Mouse (Mus musculus) brain, embryonic 14.5 days (tissue): Measurements from ENCODE around the gene Ier5l.

Experiments
- CTCF ChIP-seq: fragments of 200-500 bp; IDR thresholded peaks from 2 replicates; pipeline ENCODE4 v1.5.1; 2012; ENCODE audit warnings: inconsistent platforms, mild to moderate bottlenecking, moderate library complexity, borderline replicate concordance; ENCODE audit not compliant: insufficient read depth, insufficient read length; ENCODE audit errors: extremely low read depth
- POLR2A ChIP-seq: fragments of 200-500 bp; IDR thresholded peaks from 2 replicates; pipeline ENCODE4 v1.6.1; 2012; ENCODE audit warnings: mild to moderate bottlenecking, inconsistent platforms, borderline replicate concordance; ENCODE audit not compliant: poor library complexity, insufficient read depth, insufficient read length, severe bottlenecking; ENCODE audit errors: extremely low read depth

DNA sequence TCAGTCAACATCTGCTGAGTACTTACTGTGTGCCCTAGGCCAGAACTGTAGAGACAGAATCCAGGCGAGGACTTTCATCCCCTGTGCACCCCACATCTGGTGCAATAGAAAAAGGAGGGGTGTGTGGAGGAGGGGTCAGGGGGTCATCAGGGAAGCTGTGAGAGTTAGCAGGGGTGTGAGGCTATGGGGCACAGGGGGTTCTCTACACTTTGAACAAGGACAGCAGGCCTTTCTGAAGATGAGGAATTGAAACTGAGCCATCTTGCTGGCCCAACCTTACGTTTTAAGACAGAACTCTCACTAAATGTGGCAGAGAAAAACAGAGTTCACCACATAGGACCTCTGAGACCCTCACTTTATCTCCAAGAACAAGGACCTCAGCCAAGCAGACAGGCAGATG, 16.4 kb upstream of the Ier5l start:
- TF ChIP-seq POLR2A (no peak), CTCF (no peak)
